Mouse (Mus musculus) A20 (cell line): ENCODE measurements at regions not wholly inside any gene's neighbourhood (a gene's known extent, or its start where the extent isn't known, plus 50 kb on each side); places are given as distances from the start of the nearest gene placed in this dataset.
A peak's percentile ranks its signal among the peaks of the same experiment; 100 is the strongest.

Experiments used
- DNase-seq: peaks from one replicate; pipeline ENCODE4 v3.0.0-alpha.2; 2011; ENCODE audit warnings: low read depth, low spot score

DNA sequence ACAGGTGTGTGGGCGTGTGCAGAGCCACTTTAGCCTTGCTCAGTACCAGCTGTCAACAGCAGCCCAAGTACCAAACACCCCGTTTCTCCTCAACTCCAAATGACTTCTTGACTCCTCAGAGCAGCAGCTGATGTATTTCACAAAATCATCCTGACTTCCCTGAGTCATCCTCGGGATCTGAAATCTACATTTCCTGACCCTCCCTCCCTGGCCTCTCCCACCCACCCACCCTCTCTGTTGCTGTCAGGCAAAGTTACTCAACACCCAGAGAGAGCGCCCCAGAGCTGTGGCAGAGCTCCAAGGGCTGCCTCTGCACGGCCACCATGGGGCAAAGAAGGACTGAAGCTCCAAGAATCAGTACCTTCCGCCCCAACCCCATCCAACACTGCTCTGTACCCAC, 83.5 kb upstream of the Cyp1b1 start:
- DNase-seq, result no peak

DNA sequence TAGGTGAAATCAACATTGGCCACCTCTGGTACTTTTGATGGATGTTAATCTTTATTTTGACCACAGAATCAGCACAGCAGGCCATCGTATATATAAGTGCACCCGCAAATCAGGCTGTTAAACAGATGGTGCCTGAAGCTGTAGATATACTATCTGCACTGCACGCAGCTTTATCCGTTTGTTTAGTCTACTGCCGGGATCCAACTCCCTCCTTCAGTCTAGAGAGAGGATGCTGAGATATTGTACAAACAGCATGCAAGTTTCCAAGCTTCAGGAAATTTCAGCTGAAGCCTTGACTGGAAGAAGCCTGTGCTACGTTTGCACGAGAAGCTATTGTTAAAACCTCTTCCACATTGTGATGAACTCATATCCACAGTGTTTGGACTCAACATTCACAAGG, 75.3 kb upstream of the Cyp1b1 start:
- DNase-seq, result no peak

DNA sequence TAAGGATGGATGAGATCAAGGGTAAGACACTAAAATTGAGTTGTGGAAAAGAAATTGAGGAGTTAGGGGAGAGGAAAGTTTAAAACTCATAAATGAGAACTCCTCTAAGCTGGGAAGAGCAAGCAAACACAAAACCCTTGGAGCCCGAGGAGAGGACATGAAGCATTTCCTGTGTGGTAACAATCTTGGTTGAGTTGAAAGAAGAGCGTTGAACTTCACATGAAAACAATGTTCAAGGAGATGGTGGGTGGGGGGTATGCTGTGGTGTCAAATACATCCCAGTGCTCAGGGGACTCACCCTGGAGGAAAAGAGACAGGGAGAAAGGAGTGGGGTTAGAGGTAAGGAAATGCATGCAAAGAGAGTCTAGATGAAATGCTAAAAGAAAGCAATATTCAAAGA, 72.3 kb upstream of the Cyp1b1 start:
- DNase-seq, result no peak

DNA sequence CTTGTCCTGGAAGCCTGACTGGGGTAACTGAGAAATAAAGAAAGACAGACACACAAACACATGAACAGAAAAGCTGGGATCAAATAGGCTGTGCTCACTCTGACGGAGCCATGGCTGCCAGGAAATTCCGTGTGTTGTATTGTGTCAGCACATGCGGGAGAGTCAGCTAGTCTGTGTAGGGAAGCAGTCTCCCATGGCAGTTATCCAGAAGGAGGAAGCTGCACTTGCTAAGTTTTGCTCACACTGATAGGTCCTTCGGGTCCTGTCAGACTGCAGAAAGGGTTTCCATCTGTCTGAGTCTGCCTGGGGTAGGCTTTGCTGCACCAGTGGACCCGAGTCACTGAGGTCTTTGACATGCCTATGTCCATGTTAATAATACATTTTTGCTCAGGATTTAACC, 71.8 kb upstream of the Cyp1b1 start:
- DNase-seq, result no peak

DNA sequence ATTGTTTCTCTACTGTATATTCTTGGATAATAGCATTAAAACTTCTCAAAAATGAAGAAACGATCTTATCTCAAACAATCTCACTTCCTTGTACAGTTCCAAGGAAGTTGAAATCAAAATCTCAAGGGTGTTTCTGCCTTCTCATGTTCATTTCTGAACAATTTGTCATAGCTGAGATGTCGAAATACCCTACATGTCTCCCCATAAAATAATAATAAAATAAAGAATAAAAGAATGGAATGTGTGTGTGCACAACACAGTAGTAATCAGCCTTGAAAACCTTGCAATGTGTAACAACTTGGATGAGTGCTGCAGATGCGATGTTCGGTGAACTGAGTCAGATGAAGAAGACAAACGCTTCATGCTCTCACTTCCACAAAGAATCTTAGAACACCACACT, 71.4 kb upstream of the Cyp1b1 start:
- no peak for DNase-seq

DNA sequence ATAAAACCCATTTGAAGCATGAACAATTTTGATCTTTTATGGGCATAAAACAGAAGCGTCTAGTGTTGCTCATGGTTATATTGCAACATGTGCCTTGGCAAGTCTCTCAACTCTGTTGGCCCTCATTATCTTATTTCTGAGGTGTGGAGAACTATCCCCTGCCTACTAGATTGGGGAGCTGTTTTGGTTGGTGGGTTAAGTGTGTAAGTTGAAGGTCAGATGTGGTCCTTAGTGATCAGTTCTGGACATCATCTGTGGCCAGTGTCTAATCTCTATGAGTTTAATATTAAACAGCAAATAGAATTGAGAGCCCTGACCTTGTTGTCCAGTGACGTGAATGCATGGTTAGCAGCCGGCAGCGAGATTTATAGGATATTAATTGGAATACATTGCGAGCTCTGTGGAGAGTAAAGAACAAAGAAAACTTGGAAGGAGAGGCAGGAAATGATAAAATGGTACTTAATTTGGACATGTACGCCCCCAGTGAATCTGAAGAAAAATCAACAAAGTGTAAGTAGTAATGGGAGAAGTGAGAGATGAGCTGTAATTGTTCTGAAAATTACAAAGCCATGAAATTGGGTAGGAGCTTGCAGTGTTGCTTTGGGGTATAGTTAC, 69.5 kb upstream of the Cyp1b1 start:
- no peak for DNase-seq

DNA sequence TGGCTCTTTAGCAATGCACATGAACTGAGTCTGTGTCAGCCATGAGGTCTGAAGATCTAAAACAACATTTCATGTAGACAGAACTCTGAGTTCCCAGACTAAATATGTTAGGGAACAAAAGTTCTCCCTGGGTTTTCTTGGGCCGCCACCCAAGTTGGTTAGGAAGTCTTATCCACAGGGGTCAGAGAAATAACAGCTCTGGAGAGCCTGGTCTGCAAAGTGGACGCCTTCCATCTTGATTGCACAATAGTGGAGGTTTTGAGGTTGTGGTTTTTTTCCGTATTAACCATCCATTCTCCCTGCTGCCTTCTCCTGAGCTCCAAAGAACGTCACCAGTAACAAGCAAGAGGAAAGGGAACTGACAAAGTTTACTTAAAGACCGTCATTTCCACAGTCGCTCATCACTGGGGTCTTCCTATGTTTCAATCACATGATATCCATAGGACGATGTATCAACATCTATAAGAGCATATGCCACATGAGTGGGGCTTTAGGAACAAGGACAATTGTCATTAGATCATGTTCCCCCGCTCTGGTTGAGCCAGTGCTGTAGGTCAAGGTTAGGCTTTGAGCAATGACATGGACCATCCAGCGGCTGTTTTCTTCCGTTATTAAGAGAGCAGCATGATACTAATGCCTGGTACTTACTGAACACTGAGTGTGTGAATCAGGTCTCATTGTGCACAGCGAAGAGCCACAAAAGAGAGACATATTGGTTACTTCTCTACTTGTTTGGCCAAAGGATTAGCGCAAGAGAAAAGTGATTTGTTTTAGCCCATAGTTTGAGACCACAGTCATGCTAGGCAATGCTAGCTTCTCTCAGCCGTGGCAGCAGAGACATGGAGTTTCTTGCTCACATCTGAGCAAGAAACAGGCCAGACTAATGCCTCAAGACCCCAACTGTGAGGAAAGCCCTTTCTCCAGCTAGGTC, 67.1 kb upstream of the Cyp1b1 start:
- DNase-seq, result no peak

DNA sequence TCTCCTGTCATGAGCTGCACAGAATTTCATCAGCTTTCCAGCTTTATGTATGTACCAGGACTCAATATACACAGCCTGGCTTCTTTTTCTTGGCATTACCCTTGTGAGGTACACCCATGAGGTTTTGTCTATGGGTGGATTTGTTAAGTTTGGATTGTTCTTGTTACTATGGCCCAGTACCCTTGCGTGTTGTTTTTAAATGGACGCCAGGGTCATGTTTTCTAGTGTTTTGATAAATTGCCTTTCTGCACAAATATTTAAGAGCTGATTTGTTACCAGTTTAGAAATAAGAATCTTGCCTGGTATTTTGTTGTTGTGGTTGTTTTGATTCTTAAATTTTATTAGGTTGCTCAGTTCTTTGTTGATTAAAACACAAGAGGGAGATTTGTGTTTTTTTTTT, 66.4 kb upstream of the Cyp1b1 start:
- DNase-seq, result no peak

DNA sequence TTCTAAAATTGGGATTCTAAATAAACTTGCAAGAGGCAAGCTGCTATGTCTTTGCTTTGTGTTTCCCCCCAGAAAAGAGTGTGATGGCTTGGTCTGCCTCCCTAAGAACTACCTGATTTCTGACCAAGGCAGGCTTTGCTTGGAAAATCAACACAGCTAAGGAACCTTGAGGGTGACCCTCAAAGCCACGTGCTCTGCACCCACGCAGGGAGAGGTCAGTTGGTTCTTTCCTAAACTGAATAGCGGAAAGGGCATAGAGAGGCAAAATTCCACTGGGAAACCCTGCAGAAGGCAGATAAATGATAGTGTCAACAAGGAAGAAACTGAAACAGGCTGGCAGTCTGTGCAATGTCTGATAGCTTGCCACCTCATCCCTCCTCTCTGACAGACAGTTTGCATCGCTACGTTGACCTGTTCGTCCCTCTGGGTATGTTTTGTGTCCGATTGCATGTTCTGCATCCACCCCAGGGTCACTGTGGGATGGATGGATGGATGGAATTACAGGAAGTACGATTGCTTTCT, 63.1 kb upstream of the Cyp1b1 start:
- no peak for DNase-seq

DNA sequence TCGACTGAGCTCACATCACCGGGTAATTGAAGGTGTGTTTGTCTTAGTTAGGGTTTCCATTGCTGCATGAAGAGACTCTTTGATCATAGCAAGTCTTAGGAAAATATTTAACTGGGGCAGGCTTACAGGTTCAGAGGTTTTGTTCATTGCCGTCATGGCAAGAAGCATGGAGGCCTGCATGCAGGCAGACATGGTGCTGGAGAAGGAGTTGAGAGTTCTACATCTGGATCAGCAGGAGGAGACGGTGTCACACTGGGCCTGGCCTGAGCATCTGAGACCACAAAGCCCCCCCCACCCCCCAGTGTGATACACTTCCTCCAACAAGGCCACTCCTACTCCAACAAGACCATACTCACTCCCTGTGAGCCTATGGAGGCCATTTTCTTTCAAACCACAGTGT, 61.3 kb upstream of the Cyp1b1 start:
- no peak for DNase-seq

DNA sequence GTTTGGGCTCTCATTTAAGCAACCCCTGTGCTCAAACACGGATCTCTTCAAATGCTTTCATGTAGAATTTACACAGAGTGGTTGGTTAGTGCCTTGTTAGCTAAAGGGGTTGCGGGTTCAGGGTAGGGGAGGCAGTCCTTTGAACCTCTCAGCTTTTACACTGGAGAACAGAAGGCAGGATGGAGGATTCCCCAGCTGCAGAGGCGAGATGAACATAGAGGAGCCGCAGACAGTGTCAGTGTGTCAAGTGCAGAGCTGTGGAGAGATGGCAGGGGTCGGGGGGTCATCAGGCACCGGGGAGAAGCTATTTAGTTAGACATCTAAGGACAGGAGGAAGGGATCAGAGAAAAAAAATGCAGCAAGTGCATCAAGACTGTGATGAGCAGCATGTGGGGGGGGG, 60.4 kb upstream of the Cyp1b1 start:
- no peak for DNase-seq

DNA sequence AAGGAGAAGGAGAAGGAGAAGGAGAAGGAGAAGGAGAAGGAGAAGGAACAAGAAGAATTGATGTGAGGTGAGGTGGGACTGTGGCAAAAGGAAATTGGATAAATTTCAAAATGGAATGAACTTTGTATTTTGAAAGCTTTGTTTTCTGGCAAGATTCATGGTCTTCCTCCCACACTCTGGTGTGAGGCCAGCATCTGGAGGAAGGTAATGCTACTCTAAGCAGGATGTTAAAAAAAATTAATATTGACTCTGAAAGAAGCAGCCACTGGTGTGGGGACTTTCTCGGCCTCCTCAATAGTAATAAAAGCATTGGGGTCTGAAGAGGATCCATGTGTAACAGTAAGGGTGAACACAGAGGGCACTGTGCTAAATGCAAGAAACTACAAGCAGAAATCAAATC, 59.4 kb upstream of the Cyp1b1 start:
- no peak for DNase-seq

DNA sequence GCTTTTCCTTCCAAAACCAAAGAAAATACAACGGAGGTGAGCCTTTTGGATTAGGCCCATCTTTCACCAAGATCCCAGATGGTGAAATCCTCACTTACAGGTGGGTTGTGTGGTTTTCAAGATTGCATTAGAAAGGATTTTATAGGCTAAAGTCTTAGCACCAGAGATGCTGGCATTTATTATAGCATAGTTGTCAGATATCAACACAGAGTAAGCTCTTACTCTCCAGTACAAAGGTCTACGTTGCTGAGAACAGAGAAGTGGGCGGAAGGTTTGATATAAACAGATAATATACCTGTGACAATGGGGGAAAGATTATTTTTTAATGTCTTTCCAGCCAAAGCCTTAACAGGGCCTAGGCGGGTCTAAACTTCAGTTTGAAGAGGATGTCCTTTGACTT, 57.4 kb upstream of the Cyp1b1 start:
- DNase-seq, result no peak

DNA sequence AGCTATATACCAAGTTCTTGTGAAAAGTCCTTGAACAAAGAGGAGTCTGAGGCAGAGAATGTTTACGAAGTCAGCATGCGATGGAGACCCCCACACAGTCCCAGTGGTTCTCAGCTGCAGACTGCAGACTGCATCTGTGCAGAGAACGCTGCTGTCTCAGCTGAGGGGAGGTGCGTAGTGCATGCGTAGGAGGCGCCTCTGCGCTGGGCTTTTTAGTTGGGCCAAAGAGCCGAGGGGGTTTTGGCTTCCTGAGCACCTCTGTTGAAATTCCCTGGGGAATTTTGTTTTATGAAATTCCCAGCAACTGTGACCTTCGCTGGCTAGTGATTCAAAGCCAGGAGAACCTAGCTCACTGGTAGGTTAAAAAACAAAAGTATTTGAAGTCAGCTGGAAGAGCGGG, 56.9 kb upstream of the Cyp1b1 start:
- no peak for DNase-seq

DNA sequence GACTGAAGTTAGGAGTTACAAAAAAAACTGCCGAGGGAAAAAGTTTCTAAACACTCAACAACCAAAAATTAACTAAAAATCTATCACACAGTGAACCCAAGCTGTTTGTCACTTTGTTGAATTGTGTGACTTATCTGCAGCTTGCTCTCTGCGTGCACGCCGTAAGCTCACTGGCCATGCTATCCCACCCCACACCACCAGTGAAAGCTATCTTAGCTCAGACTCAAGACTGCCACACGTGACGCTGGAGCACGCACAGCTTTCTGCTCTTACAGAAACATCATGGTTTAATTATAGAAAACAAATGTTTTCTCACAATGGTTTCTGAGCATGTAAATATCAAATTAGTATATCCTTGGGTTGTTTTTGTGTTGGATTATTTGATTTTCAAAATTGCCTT, 56.0 kb upstream of the Cyp1b1 start:
- peak; percentile 6 for DNase-seq

DNA sequence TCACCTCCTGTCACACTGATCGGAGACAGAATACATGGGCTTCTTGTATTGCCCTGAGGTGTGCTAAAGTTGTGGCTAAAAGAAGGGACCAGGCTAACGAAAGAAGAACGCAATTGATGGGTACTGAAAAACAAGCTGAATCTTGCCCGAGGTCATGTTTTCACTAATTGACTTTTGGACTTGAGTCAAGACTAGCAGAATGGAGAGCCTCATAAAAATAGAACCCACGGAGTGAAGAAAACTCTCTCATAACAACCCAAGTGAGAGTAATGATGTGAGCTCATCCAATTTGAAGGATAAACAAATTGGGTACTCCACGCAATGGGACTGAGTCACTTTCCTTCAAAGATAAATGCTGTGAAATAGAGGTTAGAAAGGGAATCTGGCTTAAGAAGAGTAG, 55.0 kb upstream of the Cyp1b1 start:
- DNase-seq, result no peak

DNA sequence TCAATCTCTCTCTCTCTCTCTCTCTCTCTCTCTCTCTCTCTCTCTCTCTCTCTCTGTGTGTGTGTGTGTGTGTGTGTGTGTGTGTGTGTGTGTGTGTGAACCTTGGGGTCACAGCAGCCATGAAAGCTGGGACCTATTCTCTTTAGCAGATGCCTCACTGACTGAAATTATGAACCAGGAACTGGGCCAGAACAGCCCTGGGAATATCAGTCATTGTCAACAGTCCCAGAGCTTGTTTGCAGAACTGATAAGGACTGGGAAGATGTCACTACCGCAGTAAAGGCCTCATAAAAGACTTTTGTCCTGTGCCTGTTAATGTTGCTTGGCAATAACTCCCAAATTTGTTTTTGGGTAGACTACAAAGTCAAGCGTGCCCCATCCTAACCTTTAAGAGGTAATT, 53.2 kb upstream of the Cyp1b1 start:
- no peak for DNase-seq

DNA sequence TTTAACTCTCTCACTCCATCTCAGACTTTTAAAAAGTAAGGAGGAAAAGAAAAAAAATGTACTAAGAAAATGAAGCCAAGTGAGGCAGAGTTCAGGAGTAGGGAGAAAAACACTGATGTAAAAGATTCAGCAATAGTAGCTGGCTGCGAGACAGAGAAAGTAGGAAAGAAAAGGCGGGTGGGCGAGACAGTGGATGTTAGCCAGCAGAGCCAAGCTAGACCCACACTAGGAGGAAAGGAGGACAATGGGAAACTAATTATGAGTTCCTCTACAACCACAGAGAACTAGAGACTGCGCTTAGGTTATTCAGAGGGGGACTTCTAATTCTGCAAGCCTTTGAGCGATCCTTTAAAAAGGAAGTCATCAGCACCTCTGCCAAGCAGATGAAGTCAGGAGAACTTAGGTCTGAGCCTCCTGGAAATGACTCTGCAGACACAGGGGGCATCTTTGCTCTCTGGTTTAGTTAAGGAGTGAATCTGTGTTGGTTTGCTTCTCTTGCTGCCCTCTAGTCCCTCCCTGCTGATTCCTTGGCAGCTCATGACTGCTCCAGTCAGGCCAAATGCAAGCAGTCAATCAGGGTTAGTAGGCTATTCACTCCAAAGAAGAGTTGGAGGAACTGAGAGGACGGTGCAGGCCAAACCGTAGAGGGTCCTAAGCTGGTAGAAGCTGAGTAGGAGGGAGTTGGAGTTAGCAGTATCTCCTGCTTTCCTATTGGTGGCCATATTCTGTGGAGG, 50.4 kb upstream of the Cyp1b1 start:
- no peak for DNase-seq
